Mouse (Mus musculus): ENCODE data around the gene Gm17334.

Gm17334 gene

GRCm38 (mm10) chr11:53773087-53773486 lies at the start of gene Gm17334:
TSS of gene Gm17334 (minus strand) at chr11:53773187.
- no peak for DNase-seq

- DNase-seq = no peak
Observed at GRCm38 (mm10) chr11:53821945-53822338, 49.0 kb upstream of the Gm17334 start.

DNA sequence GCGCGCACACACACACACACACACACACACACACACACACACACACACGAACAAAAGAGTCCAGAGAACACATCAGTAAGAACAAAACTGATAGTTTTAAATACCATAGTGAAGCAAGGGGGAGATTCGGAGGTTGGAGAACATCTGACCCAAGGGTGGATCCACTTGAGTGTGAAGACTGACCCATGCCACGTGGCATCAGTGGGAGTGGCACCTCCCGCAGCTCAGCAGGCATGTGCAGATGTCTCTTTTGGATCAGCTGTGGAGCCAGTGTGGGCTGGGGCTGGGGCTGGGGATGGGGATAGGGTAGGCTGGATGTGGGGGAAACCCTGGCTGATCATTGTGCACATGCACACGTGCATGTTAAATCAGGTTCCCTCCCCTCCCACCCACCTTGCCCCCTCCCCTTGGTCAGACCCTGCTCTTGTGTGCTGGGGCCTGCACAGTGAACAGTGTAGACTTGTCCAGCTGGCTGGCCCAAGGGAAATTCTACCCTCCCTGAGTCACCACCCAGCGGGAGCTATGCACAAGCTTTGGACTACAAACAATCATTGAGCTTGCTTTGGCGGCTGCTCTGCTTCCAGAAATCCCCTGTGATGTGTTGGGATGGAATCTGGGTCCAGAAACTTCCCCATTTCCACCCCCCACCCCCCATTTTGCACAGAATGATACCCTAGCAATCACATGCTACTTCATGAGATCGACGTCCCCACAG lies 48.4 kb upstream of the Gm17334 start:
- no peak for DNase-seq

DNA sequence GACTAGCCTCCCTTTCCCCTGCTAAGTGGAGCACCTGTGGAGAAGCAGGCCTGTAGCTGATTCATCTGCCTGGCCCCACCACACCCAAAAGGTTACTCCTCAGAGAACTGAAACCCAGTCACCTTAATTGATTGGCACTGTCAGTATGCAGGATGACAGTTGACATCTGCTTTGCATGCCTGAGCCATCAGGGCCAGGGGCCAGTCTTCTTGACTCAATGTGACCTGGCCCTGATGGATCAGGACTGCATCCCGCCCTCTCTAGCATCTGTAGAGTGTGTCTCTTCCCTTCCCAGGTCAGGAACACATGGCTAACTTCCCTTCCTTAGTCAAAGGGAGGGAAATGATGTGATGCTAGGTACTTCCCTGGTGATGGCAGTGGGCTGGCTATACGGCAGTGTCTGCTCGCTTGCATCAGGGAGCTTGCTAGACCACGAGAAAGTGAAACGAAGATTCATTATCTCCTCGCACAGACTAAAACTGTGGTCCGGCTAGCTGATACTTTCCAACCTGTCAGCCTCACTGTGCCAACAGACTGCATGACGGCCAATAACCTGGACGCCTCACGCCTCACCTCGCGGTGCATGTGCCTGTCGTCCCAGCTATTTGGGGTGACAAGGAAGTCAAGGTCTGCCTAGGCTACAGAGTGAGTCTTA lies 47.7 kb upstream of the Gm17334 start:
- no peak for DNase-seq

DNA sequence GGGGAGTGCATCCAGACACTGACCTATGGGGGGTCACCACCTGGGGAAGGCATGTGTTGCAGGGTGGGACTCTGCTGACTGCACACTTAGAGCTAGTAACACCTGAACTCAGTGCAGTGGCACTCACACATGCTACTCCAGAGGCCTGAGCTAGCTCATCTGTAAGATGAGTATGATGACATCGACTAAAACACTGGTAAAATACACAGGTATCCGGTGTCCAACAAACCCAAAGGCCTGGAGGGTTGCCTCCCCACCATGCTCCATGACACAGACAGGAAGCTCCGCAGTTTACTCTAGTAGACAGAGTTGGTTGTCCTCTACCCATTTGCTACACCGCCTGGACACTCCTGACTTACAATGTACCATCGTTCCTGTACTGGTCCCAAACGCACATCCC lies 46.5 kb upstream of the Gm17334 start:
- no peak for DNase-seq

DNA sequence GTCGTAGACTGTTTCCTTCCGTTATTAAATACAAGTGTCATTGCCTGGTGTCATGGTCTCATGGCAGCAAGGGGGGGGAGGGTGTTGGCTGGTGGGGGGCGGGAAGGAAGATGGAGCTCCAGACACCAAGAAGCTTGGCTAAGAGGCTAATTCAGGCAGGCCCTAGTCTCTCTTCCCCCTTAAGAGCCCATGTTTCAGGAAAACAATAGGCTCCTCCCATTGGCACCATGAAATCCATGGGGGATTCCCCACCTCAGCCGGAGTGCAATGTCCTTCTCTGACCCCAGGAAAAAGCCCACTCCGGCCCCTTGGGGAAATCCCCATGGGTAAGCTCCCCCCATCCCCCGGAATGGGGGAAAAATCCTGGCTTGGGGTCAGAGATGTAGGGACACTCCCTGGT lies 45.8 kb upstream of the Gm17334 start:
- peak; percentile 39 to 46 for DNase-seq

DNA sequence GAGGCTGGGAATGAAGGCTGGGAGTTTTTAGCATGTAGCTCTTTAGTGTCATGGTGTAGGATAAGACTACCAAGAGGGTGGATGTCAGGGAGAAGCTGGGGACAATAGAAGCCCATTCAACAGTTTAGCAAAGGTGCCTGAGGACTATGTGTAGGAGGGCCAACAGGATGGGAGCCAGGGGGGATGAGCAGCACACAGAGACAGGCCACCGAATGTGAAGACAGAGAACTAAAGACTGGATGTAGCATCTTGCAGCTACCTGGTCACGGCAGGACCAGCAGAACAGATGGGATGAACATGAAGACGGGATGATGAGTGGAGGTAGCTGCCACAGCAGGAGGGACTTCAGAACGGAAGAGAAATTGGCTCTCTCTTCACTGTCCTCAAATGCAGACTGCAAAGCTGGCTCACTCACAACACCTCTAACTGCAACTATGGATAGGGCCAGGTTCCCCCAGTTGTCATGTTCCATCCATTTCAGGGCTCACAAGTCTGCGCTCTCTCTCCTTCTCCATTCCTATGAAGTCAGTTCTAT lies 43.9 kb upstream of the Gm17334 start:
- DNase-seq = no peak

GRCm38 (mm10) chr11:53814810-53815209 lies 41.8 kb upstream of the Gm17334 start:
- no peak for DNase-seq

DNA sequence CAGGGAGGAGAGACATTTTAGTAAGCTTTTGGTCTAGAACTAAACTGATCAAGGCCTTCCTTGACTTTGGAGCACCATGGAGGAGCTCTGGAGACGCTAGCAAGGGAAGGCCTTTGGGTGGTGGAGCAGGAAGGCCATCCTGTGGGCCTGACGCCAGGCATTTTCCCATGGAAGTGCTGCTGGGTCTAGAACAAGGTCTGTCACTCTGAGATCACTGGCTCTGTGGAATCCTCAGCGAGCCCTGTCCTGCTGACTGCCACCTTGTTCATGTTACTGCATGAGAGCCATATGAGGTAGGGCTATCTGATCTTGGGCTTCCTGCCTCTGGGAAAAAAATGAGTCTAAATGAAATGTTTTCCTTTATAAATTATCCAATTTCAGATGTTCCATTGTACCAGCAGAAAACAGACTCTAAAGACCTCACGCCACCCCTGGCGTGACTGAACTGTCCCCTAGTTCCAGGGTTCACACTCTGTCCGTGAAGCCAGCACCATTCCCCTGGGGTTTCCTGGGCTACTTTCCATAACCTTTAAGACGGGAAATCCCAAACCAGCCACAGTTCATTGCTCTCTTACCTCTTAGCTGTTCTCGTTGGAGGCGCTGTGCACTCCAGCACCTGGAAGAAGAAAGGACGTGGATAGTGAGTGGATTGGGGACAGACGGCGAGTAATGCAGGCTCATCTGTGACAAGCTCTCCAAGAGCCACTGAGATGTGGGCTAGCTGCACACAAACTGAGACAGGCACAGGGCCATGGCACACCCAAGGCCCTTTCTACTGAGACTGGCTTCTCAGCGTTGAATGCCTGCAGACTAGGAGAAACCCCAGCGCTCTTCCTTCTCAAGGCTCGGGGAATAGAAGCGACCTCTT lies 40.2 kb upstream of the Gm17334 start:
- no peak for DNase-seq

- DNase-seq = no peak
Observed at GRCm38 (mm10) chr11:53811312-53811711, 38.3 kb upstream of the Gm17334 start.

DNA sequence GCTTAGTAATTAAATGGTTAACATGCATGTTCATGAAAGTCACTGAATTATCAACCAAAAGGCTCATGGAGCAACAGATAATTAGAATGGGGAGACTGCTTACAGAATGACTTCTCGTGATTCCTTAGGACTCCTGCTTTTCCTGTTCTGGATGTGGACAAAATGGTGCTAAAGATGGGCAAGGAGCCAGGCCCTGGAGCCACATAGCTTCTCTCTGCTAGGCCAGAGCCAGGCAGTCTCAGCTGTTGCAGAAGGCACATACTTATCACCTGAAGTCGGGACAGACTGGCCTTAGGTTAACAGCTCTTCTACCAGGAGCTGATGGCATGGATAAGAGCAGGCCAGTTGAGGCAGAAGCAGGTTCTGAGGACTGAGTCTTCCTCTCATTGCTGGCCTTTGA lies 37.8 kb upstream of the Gm17334 start:
- no peak for DNase-seq

- no peak for DNase-seq
Observed at GRCm38 (mm10) chr11:53810156-53810555, 37.2 kb upstream of the Gm17334 start.

- peak; percentile 35 to 64 for DNase-seq
Observed at GRCm38 (mm10) chr11:53809354-53809753, 36.4 kb upstream of the Gm17334 start.

GRCm38 (mm10) chr11:53805786-53806185 lies 32.8 kb upstream of the Gm17334 start:
- peak; percentile 79 to 80 for DNase-seq

DNA sequence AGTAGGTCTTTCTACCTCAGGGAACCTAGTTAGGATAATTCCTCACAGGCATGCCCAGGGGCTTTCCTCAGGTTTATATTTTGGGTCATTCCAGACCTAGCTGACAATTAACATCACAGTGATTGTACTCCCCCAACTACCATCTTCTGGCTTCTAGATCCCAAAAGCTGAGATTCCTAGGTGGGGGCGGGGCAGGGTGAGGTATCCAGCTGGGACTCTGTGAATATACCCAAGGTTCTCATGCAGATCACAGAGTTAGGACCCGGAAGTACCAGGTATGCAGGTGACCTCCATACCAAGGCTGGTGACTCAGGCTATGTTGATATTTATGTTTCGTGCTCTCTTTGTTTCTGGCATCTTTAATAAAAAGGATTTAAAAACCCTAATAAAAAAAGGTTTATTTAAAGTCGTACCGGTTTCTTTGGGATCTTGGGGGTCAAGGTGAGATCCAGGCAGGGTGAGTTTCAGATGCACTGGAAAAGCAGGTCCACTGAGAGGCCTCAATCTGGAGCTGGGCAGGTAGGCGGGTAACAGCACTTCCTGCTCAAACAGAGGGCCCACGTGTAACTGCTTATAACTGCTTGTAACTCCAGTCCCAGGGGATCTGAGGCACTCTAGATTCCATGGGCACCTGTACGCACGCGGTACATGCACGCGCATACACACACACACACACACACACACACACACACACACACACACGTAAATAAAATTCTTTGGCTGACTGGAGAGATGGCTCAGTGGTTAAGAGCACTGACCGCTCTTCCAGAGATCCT lies 31.8 kb upstream of the Gm17334 start:
- no peak for DNase-seq

GRCm38 (mm10) chr11:53803494-53803893 lies 30.5 kb upstream of the Gm17334 start:
- DNase-seq = no peak

- peak; percentile 37 to 48 for DNase-seq
Observed at GRCm38 (mm10) chr11:53803093-53803492, 30.1 kb upstream of the Gm17334 start.

DNA sequence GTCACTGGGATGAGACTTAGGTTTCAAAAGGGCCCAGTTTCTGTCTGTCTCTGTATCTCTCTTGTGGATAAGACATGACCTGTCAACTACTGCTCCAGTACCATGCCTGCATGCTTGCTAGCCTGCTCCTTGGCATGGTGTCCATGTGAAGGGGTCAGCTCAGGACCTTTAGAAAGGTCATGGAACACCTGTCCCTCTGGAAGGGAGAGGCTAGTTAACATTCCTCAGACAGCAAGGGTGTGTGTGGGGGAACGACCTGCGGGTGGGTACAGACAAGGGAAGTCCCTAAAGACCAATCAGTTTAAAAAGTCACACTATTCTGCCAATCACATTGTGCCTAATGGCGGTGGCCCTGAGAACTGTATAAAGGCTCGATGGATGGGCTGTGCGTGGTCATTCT lies 28.0 kb upstream of the Gm17334 start:
- no peak for DNase-seq

- no peak for DNase-seq
Observed at GRCm38 (mm10) chr11:53800036-53800435, 27.0 kb upstream of the Gm17334 start.

GRCm38 (mm10) chr11:53798041-53798711 lies 25.2 kb upstream of the Gm17334 start:
- DNase-seq = no peak

GRCm38 (mm10) chr11:53797386-53797920 lies 24.5 kb upstream of the Gm17334 start:
- no peak for DNase-seq

Measured in lung, postnatal 4 days (tissue).